Comparison of ENCODE assay signal across 9 mouse cellular contexts in genomic region chr3:38633347-38633746, GRCm38 (mm10).
DNase-seq lines count a peak whose midpoint lies in the region.
"Had no signal": no experiment of that assay in that cellular context is flagged by ENCODE, and none has a peak within 500 bp of the region (broad histone marks: within the 10 kb centered on the region; RNA-seq: fewer than 3 reads in every experiment).

No protein-coding gene starts in this region.

- intact Hi-C loops in gastrocnemius, postnatal 14 days (cut with DNase I; ENCODE audit: low total_unique reads), result no loop called here
- intact Hi-C loops in heart, postnatal 10 days (cut with DNase I), result no loop called here

- DNase-seq in lung, postnatal 14 days, result peak; percentile 9
- DNase-seq in lung, adult 18-20 months, result no peak
- DNase-seq in gastrocnemius, postnatal 14 days, result peak; percentile 58
- peak; percentile 50 to 54 for DNase-seq in heart, postnatal 10 days
- peak; percentile 54 for DNase-seq in skeletal muscle tissue, adult 2 months (ENCODE audit: low read depth, low spot score)
- no peak for DNase-seq in cerebellum, postnatal 14 days
- DNase-seq in adrenal gland, postnatal 10 days, result no peak
- DNase-seq: cerebellum, adult 11 months; thymus, adult 2 months had no signal

Comparison
In these comparisons a context has a peak if more than half of its experiments do, and no peak if none do; other contexts are left out.
1. DNase-seq: peak in lung, postnatal 14 days (single experiment), gastrocnemius, postnatal 14 days (single experiment), heart, postnatal 10 days (2 of 2) and skeletal muscle tissue, adult 2 months (single experiment); none in lung, adult 18-20 months (0 of 2), cerebellum, postnatal 14 days (0 of 2) and adrenal gland, postnatal 10 days (single experiment).